Mouse (Mus musculus) left cerebral cortex, adult 11 months (tissue): Measurements from ENCODE around the gene Tmem135.

ENCODE experiments used
- DNase-seq: peaks from one replicate; pipeline ENCODE4 v3.0.0; 2022; ENCODE audit warnings: low spot score

Gene Tmem135

DNA sequence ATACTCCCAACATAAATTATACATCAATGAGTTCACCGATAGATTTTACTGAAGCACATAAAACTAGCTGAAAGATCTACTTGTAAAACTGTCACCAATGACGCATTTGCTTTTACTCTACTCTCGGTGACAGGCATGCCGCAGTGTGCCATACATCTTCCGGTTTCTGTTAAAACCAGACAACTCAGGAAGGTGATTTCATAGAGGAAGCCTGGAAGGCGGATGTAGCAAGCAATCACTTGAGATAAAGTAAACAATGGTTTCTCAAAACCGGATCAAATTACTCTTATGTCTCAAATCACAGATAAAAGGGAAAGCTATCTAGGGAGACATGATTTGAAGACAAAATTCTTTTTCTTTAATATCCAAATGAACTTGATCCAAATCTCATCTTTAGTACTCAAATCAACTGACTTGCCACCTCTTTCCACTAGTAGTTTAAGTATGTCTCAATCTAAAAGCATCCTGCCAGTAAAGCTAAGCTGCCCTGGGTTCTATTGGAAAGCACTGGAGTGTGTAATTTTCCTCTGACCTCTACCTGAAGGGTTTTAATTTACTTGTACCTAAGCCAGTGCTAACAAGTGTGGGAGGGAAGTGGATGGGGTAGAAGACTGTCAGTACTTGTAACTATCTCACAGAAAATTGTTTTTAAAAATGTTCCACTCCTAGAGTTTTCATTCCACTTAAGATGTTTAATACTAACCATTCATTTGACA lies 155.7 kb downstream of the Tmem135 start:
- DNase-seq, result no peak

DNA sequence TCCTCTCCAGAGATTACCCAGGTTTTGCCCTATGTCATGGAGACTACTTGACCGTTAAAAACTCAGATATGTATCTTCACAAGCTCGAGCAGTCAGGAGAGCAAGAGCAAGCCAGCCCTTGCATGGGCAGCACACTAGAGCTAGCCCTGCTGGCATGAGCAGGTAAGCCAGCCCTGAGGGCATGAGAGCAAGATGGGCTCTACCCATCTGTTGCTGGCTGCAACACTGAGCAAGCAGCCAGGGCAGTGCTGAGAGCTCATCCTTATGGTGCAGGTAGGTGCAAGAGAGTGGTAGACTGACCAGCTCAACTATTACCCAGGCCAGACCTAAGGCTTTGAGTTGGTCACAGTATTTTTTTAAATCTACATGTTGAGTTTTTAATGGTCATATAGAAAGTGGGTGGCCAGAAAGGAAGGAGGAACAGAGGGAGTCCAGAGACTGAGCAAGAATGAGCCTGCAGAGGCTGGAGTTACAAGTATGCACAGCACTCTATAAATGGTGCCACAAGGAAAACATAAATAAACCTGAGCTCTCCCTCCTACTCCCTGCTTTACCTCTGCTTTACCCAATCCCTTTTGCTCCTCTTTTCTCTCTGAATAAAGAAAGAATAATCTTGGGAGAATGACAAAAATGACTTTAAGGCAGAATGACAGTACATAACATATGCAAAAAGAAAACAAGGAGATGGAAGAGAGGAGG lies 156.9 kb downstream of the Tmem135 start:
- DNase-seq, result no peak

DNA sequence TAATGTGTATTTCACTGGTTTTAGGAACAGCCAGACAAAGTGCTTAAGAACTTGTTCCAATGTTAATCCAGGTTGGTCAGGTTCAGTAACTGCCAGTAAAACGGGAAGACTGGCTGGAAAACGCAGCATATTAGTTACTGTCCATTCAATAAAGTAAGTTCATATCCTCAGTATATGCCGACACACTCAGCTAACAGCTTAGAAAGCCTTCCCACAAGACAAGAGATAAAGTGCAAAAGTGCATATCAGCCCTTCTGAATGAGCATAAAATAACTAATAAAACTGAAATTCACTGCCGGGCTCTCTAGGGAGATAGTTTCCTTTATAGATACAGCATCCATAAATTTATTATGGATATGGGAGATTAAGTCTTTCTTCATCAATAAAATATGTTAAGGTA lies 161.5 kb downstream of the Tmem135 start:
- no peak for DNase-seq

DNA sequence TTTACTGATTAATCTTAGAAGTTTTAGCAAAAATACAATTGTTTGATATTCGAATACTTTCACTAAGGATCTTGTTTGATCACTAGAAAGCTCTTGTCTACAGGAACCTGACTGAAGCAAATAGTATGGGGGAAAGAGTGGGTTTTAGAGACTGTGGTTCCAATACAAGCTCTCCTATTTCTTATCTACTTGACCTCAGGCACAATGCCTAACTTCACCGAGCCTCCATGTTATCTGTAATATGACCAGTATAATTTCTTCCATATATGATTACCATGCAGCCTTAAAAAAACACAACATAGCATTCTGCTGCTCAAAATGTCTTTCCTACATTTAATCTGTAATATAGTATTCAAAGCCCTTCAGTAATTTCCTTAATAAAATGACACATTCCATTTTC lies 161.9 kb downstream of the Tmem135 start:
- no peak for DNase-seq

DNA sequence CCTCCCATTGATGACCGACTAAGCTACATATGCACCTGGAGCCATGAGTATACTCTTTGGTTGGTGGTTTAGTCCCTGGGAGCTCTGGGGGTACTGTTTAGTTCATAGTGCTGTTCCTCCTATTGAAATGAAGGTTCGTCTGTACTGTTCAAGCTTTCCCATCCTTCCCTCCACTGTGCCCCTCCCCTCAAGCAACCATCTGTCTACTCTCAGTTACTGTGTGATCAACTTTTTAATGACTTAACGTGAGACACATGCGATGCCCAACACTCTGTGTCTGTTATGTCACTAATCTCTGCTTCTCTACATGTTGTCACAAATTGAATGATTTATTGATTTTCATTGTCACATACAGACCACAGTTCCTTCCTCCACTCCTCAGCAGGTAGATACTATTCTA lies 164.4 kb downstream of the Tmem135 start:
- no peak for DNase-seq

DNA sequence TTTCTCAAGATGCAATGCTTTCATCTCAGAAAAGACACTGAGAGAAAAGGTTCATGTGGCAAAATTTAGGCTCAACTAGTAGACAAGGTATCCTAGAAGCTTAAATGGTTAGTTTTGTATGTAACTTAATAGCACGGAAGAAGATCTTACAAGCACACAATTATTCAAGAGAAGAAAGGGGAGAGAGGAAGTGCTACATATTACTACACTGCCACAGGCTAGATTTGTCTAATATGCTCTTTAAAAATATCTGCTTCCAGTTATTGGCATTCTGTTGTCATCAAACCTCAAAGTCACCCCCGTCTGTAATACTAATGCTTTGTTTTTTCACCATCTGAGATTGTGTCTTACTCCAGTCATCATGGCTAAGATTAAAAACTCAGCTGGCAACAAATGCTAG lies 167.4 kb downstream of the Tmem135 start:
- no peak for DNase-seq

DNA sequence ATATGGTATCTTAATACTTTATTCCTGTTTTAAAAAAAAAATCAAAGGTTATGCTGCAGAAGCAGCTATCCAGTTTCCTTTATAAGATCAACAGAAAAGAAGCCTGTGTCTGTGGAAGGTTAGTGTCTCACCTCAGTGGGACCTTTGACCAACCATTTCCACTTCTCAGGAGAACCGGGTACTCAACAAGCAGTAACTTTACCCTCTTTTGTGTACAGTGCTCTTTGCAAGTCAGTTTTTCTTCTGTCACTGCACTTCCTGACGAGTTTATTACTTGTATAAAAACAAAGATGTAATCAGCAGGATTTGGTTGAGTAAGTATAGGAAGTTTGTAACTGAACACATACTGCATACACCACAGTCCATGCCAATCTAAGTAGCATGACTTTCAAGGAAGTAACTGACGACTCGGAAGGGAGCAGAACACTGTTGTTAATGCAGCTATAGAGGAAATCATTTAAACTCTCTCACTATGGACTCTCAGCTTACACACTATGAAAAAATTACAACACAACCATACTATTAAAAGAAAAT lies 168.0 kb downstream of the Tmem135 start:
- no peak for DNase-seq

DNA sequence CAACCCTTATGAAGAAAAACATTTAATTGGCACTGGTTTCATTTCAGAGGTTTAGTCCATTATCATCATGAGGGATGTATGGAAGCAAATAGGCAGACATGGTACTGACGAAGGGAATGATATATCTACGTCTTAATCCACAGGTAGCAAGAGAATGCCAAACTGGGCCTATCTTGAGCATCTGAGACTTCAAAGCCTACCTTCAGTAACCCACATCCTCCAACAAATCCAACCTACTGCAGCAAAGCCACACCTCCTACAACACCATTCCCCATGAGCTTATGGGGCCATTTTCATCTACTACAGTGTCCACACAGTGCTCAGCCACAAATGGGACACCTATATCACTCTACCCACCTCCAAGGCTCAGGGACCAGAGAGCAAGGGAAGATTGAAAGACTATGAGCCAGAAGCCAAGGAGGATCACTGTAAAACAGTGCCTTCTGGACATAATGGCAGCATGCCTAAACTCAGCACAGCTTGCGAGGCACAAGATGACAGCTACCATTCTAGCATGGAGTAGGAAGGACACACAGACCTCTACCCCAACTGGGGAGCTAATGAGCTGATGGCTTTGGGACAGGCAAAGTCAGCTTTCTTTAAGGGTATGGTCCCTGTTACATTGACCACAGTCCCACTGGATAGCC lies 171.4 kb downstream of the Tmem135 start:
- DNase-seq, result no peak

DNA sequence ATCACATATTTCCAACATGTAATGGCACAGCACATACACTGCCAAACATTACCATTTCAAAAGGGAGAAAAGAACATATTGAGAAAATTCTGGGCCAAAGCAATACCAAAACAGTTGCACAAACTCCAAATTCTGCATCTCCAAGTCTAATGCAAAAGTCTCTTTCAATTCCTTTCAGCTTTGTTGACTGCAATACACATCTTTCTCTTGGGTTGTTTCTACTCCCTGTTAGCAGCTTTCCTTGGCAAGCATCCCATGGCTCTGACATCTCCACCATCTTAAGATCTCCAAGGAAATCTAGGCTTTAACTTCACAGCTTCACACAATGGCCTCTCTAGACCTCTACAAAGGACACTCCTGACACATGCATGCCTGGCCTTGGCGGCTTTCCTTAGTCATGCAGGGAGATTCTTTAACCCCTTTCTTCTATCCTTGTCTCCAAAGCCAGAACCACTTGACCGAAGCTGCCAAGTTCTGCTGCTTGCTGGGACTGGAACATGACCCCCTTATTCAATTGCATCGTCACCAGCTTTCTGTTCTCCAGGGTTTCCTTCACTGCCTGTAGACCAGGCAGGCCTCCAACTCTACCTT lies 172.7 kb downstream of the Tmem135 start:
- no peak for DNase-seq

DNA sequence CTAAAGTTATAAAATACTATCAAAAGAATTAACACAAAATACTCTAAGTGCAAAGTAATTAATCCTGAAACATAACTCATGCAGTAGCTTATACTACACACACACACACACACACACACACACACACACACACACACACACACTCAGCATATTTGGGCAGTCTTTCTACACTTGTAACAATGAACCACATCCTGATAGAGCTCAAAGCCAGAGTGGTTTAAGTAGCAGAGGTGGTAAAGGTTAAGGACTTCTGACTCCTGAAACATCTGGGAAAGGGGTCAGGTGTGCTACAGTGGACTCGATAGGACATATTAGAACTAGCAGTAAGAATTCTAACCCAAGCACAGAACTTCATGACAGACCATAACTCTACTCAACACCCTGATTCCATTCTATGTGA lies 181.4 kb downstream of the Tmem135 start:
- no peak for DNase-seq

DNA sequence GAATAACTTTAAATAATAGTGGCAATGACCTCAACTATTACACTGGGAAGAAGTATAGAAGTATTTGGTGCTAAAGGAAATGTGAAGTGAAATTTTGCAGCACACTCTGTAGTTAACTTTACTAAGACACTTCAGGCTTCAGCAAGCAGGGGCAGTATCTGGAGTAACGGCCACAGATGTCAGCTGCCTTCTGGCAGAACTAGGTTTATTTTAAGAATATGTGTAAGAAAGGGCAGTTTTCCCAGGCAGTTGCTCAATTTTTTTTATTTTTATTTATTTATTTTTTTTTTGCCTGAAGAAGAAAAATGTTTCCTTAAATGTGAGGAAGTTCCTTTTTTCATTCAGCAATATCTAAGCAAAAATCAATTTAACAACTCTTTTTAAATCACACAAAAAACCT lies 187.4 kb downstream of the Tmem135 start:
- no peak for DNase-seq

DNA sequence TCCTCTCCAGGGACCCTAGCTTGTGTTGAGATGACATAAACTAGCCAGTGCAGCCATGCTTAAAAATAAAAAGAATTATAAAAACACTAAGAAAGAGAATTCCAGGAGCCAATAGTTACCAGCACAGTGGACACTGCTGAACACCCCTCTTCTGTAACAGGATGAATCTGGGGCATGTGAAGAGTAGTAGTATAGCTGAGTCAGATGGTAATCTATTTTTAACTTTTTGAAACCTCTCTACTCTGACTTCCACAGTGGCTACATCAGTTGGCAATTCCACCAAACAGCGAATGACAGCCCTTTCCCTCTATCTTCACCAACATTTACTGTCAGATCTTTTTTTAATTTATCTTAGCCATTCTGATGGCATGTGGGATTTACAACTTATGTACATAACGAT lies 187.9 kb downstream of the Tmem135 start:
- DNase-seq, result no peak

DNA sequence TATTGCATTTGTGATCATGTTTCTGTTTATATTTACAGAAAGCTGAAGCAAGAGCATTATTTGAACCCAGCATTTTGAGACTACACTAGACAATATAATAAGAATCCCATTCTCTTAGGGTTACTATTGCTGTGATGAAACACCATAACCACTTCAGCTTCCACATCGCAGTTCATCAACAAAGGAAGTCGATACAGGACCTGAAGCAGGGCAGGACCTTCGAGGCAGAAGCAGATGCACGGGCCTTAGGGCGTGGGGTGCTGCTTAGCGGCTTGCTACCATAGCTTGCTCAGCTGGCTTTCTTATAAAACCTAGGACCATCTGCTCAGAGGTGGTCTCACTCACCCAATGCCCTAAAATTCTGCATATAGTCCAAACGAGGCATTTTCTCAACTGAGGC lies 188.3 kb downstream of the Tmem135 start:
- DNase-seq, result no peak

DNA sequence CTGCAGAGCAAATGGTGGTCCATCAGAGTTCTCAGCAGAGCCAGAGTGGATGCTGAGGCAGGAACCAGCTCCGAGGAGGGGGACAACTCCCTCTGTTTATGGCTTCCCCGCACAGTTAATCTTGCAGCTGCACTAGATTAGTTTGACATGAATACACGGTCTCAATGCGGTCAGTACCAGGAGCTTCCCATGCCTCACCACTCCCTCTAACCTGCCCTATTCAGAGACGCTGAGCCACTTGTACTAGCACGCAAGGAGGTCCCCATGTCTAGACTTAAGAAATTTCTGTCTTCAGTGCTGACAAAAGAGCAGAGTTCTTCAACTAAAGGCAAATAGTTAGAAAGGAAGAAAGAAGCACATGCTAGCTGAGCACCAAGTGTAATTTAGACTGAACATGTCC lies 193.5 kb downstream of the Tmem135 start:
- no peak for DNase-seq

DNA sequence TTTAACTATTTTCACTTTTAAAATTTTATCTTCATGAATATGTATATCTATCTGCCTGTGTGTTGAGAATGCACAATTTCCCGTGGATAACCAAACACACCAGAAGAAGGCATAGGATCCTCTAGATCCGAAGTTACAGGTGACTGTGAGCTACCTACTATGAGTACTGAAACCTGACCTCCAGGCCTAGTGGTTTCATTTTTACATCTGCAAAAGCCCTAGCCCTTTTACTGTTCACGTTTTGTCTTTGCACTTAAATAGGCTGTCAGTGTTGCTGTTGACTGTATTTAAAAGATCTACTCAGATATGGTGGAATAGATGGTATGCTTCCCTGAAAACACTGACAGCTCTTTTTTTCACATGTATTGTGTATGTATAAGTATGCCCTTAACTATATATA lies 197.9 kb downstream of the Tmem135 start:
- no peak for DNase-seq

DNA sequence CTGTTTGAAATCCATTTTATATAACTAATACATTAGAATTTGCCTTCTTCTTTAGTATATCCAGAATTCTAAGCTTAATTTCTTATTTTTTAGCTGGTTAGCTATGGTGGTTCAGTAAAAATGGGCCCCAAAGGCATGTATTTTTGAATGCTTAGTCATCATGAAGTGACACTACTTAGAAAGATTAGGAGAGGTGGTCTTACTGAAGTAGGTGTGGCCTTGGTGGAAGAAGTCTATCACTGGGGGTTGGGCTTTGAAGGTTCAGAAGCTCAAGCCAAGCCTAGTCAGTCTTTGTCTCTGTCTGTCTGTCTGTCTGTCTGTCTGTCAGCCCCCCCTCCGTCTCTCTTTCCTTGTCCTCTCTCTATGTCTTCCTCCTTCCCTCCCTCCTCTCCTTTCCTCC lies 198.6 kb downstream of the Tmem135 start:
- DNase-seq, result no peak

DNA sequence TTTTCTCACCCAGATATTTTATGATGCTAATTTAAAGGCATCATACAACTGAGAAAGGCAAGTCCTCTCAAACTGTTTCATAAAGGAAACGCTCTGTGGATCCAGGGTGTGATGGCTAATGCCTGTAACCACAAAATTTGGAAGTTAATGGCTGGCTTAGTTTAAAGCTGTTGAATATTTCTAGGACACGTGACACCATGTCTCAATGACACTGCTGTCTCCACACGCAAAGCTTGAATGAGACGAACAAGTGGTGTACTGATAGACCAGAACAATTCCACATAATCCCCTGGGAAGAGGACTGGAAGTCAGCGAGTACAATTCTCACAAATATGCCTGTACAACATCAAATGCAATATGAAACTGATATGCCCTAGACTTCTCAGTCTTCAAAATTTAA lies 200.9 kb downstream of the Tmem135 start:
- DNase-seq, result no peak

DNA sequence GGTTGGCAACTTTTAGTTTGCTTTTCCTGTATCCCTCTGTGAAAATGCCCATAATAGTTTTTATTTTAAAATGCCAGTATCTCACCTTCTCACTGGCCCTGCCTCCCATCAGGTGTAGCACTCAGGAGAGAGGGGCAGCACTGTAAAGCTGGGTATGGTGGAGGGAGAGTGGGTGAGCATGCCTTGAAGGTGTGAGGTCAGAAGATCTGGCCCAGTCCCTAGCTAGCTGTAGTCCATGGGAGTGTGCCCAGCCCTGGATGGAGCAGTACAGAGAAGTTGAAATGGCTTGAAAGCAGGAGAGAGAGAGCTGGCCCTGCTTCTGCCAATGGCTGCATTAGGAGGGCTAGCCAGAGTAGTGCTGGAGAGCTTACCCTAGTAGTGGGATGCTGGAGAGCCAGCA lies 202.1 kb downstream of the Tmem135 start:
- DNase-seq, result no peak

DNA sequence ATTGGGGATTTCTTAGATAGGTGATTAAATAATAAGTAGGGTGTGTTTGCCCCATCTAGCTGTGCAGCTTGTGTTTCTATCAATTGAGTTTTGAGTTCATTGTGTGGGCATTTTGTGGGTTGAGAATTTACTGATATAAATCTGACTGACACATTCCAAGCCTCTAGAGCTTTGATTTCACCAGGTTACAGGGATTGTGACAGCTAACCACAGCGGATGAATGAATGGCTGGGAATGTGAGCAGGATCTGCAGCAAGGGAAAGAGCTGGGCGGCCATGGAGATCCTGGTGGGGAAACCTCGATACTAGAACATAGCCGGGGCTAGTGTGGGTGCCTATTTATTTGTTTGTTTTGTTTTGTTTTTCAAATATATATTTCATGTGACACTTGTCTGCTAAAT lies 205.5 kb downstream of the Tmem135 start:
- DNase-seq, result no peak

DNA sequence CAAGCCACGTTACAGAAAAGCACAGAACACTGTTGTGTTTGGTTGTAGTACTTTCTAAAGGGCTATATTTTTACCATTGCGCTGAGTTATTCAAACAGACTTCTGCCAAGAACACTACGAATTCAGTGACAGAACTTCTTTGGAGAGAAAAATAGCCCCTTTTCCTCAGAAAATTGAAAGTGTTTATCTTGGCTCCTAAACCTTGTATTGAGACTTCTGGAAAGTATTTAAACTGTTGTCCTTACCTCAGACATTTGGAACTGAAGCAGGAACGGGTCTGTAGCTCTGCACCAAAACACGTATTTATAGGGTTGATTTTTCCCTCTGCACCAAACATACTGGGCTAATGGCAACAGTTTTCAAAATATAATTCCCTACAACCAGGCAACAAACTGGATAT lies 210.6 kb downstream of the Tmem135 start:
- no peak for DNase-seq

DNA sequence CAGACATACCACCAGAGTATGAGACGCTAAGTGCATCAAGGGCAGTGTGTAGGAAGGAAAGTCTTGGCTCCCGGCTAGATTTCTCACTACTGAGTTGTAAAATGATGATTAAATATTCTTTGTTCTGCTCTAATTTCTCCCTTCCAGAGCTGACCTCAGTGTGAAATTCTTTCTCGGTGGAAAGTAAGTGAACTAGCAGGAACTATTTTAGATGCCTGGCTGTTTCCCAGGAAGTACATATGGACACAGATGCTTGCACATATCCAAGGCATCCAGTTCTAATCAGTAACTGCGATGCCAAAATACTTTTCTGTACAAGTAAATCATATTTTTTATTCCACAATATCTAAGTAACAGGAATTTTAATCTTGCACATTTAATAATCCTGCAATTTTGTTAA lies 220.1 kb downstream of the Tmem135 start:
- no peak for DNase-seq

DNA sequence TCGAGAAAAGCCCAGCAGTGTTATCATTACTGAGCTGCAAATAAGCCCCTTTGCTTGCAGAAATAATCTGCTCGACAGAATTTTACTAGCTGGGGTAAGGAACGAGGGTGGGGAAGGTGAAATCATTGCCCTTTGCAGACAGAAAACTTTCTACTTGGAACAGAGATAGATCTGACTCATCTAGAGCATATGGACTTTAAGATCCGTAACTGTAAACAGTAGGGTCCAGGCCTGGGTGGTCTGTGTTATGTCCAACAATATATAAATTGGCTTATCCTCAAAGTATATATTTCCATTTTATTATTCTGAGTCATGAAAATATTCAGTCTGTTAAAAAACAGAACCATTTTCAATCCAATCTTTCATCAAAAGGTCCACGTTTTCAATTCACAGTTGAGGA lies 221.1 kb downstream of the Tmem135 start:
- no peak for DNase-seq

DNA sequence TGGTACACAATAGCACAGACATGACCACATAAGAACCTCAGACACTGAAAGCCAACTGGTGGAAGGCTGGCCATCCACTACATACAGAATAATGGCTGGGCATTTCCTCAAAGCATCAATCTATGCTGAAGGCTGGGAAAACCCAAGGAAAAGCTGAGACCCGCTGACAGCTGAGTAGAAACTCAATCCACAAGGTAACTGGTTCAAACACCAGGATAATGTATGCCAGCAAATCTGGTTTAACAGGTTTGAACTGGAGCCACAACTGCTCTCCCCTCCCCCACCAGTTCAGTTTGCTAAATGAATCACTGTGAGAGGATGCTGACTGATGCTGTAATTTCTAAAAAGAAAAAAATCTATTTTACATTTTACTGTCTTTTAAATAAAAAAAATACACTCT lies 222.7 kb downstream of the Tmem135 start:
- no peak for DNase-seq
